Mouse (Mus musculus): Measurements from ENCODE around the gene Gnat1. TPM values are rescaled to one million over a fixed set of nuclear protein-coding genes. Genes with fewer than 3 reads are reported as not detected.

The Gnat1 gene
- polyA plus RNA-seq, 1 experiment from 2014 or later = 1.2 TPM

- Histone ChIP-seq H3K9ac (ENCODE audit: low read length) (no peak overlapping the region), H3K27ac (ENCODE audit: low read length) (peak overlapping the region; percentile 83), H3K27me3 (ENCODE audit: control insufficient read depth, insufficient read depth, low read depth, low read length) (no peaks in the 10 kb centered on the region), H3K9me3 (ENCODE audit: control insufficient read depth, low read length) (no peaks in the 10 kb centered on the region), H3K4me3 (ENCODE audit: low read length) (no peak overlapping the region), H3K4me2 (ENCODE audit: low read depth, low read length) (no peak overlapping the region), H3K36me3 (ENCODE audit: control insufficient read depth, insufficient read depth, low read length) (peaks cover 2% of the 10 kb centered on the region), H3K4me1 (replicated peaks; ENCODE audit: control insufficient read depth, insufficient read depth, low read length) (peaks cover 62% of the 10 kb centered on the region)
- ATAC-seq (ENCODE audit: low read depth) = no peak
- 73% methylated on average over 12 of the region's 12 CpGs for WGBS
Observed at GRCm38 (mm10) chr9:107695441-107696105, 16.1 kb upstream of the Gnat1 start.

- no peak overlapping the region for H3K9ac ChIP-seq (ENCODE audit: low read length)
- no peak overlapping the region for H3K27ac ChIP-seq (ENCODE audit: low read length)
- no peaks in the 10 kb centered on the region for H3K27me3 ChIP-seq (ENCODE audit: control insufficient read depth, insufficient read depth, low read depth, low read length)
- H3K4me2 ChIP-seq (ENCODE audit: low read depth, low read length) = no peak overlapping the region
- peaks cover 2% of the 10 kb centered on the region for H3K36me3 ChIP-seq (ENCODE audit: control insufficient read depth, insufficient read depth, low read length)
- H3K4me3 ChIP-seq (ENCODE audit: low read length) = no peak overlapping the region
- H3K9me3 ChIP-seq (ENCODE audit: control insufficient read depth, low read length) = no peaks in the 10 kb centered on the region
- no peak for ATAC-seq (ENCODE audit: low read depth)
- H3K4me1 ChIP-seq (replicated peaks; ENCODE audit: control insufficient read depth, insufficient read depth, low read length) = peaks cover 53% of the 10 kb centered on the region
- WGBS = 55% methylated on average over 7 of the region's 7 CpGs
Observed at GRCm38 (mm10) chr9:107694627-107695026, 15.1 kb upstream of the Gnat1 start.

GRCm38 (mm10) chr9:107693433-107693987 lies 14.0 kb upstream of the Gnat1 start:
- no peaks in the 10 kb centered on the region for H3K27me3 ChIP-seq (ENCODE audit: control insufficient read depth, insufficient read depth, low read depth, low read length)
- no peak for ATAC-seq (ENCODE audit: low read depth)
- no peak overlapping the region for H3K9ac ChIP-seq (ENCODE audit: low read length)
- H3K4me1 ChIP-seq (replicated peaks; ENCODE audit: control insufficient read depth, insufficient read depth, low read length) = peaks cover 42% of the 10 kb centered on the region
- WGBS = 65% methylated on average over 4 of the region's 4 CpGs
- no peak overlapping the region for H3K4me2 ChIP-seq (ENCODE audit: low read depth, low read length)
- peaks cover 2% of the 10 kb centered on the region for H3K36me3 ChIP-seq (ENCODE audit: control insufficient read depth, insufficient read depth, low read length)
- H3K27ac ChIP-seq (ENCODE audit: low read length) = no peak overlapping the region
- no peaks in the 10 kb centered on the region for H3K9me3 ChIP-seq (ENCODE audit: control insufficient read depth, low read length)
- no peak overlapping the region for H3K4me3 ChIP-seq (ENCODE audit: low read length)

- 67% methylated on average over 5 of the region's 5 CpGs for WGBS
- no peak for ATAC-seq (ENCODE audit: low read depth)
Observed at GRCm38 (mm10) chr9:107692785-107693184, 13.3 kb upstream of the Gnat1 start.

GRCm38 (mm10) chr9:107690391-107690790 lies 10.9 kb upstream of the Gnat1 start:
- WGBS = 76% methylated on average over 8 of the region's 8 CpGs
- no peak overlapping the region for H3K4me3 ChIP-seq (ENCODE audit: low read length)
- H3K27ac ChIP-seq (ENCODE audit: low read length) = no peak overlapping the region
- no peak overlapping the region for H3K9ac ChIP-seq (ENCODE audit: low read length)
- H3K27me3 ChIP-seq (ENCODE audit: control insufficient read depth, insufficient read depth, low read depth, low read length) = no peaks in the 10 kb centered on the region
- H3K9me3 ChIP-seq (ENCODE audit: control insufficient read depth, low read length) = no peaks in the 10 kb centered on the region
- no peak overlapping the region for H3K4me2 ChIP-seq (ENCODE audit: low read depth, low read length)
- no peak for ATAC-seq (ENCODE audit: low read depth)
- H3K4me1 ChIP-seq (replicated peaks; ENCODE audit: control insufficient read depth, insufficient read depth, low read length) = peaks cover 13% of the 10 kb centered on the region
- H3K36me3 ChIP-seq (ENCODE audit: control insufficient read depth, insufficient read depth, low read length) = peaks cover 9% of the 10 kb centered on the region

More at GRCm38 (mm10) chr9:107692785-107693184, 13.3 kb upstream of the Gnat1 start:
- Histone ChIP-seq H3K9me3 (ENCODE audit: control insufficient read depth, low read length) (no peaks in the 10 kb centered on the region), H3K4me1 (replicated peaks; ENCODE audit: control insufficient read depth, insufficient read depth, low read length) (peaks cover 35% of the 10 kb centered on the region), H3K27me3 (ENCODE audit: control insufficient read depth, insufficient read depth, low read depth, low read length) (no peaks in the 10 kb centered on the region), H3K9ac (ENCODE audit: low read length) (no peak overlapping the region), H3K4me3 (ENCODE audit: low read length) (no peak overlapping the region), H3K36me3 (ENCODE audit: control insufficient read depth, insufficient read depth, low read length) (peaks cover 6% of the 10 kb centered on the region), H3K27ac (ENCODE audit: low read length) (no peak overlapping the region), H3K4me2 (ENCODE audit: low read depth, low read length) (no peak overlapping the region)

GRCm38 (mm10) chr9:107688939-107689338 lies 9.4 kb upstream of the Gnat1 start:
- H3K36me3 ChIP-seq (ENCODE audit: control insufficient read depth, insufficient read depth, low read length) = peaks cover 12% of the 10 kb centered on the region
- WGBS = 65% methylated on average over 7 of the region's 7 CpGs

GRCm38 (mm10) chr9:107688415-107688814 lies 8.9 kb upstream of the Gnat1 start:
- H3K4me2 ChIP-seq (ENCODE audit: low read depth, low read length) = no peak overlapping the region
- peaks cover 17% of the 10 kb centered on the region for H3K36me3 ChIP-seq (ENCODE audit: control insufficient read depth, insufficient read depth, low read length)
- H3K4me1 ChIP-seq (replicated peaks; ENCODE audit: control insufficient read depth, insufficient read depth, low read length) = peaks cover 6% of the 10 kb centered on the region; the same call in 1 of the 2 replicates
- no peaks in the 10 kb centered on the region for H3K9me3 ChIP-seq (ENCODE audit: control insufficient read depth, low read length)
- H3K9ac ChIP-seq (ENCODE audit: low read length) = no peak overlapping the region
- H3K27ac ChIP-seq (ENCODE audit: low read length) = no peak overlapping the region
- ATAC-seq (ENCODE audit: low read depth) = no peak
- H3K4me3 ChIP-seq (ENCODE audit: low read length) = no peak overlapping the region
- 81% methylated on average over 5 of the region's 5 CpGs for WGBS
- H3K27me3 ChIP-seq (ENCODE audit: control insufficient read depth, insufficient read depth, low read depth, low read length) = no peaks in the 10 kb centered on the region

More at GRCm38 (mm10) chr9:107688939-107689338, 9.4 kb upstream of the Gnat1 start:
- ATAC-seq (ENCODE audit: low read depth) = no peak
- Histone ChIP-seq H3K27ac (ENCODE audit: low read length) (no peak overlapping the region), H3K4me3 (ENCODE audit: low read length) (no peak overlapping the region), H3K9me3 (ENCODE audit: control insufficient read depth, low read length) (no peaks in the 10 kb centered on the region), H3K4me2 (ENCODE audit: low read depth, low read length) (no peak overlapping the region), H3K9ac (ENCODE audit: low read length) (no peak overlapping the region), H3K27me3 (ENCODE audit: control insufficient read depth, insufficient read depth, low read depth, low read length) (no peaks in the 10 kb centered on the region), H3K4me1 (replicated peaks; ENCODE audit: control insufficient read depth, insufficient read depth, low read length) (peaks cover 6% of the 10 kb centered on the region; the same call in 1 of the 2 replicates)

GRCm38 (mm10) chr9:107685231-107685981 lies 5.9 kb upstream of the Gnat1 start:
- no peak overlapping the region for H3K4me3 ChIP-seq (ENCODE audit: low read length)
- 39% methylated on average over 17 of the region's 17 CpGs for WGBS
- peak; percentile 73 for ATAC-seq (ENCODE audit: low read depth)
- no peak overlapping the region for H3K9ac ChIP-seq (ENCODE audit: low read length)
- no peaks in the 10 kb centered on the region for H3K9me3 ChIP-seq (ENCODE audit: control insufficient read depth, low read length)
- no peak overlapping the region for H3K27ac ChIP-seq (ENCODE audit: low read length)
- no peaks in the 10 kb centered on the region for H3K27me3 ChIP-seq (ENCODE audit: control insufficient read depth, insufficient read depth, low read depth, low read length)
- H3K36me3 ChIP-seq (ENCODE audit: control insufficient read depth, insufficient read depth, low read length) = peaks cover 17% of the 10 kb centered on the region
- H3K4me2 ChIP-seq (ENCODE audit: low read depth, low read length) = no peak overlapping the region
- H3K4me1 ChIP-seq (replicated peaks; ENCODE audit: control insufficient read depth, insufficient read depth, low read length) = peaks cover 3% of the 10 kb centered on the region; the same call in 1 of the 2 replicates

GRCm38 (mm10) chr9:107682405-107682804 lies 2.9 kb upstream of the Gnat1 start:
- no peak overlapping the region for H3K27ac ChIP-seq (ENCODE audit: low read length)
- no peaks in the 10 kb centered on the region for H3K9me3 ChIP-seq (ENCODE audit: control insufficient read depth, low read length)
- 61% methylated on average over 20 of the region's 20 CpGs for WGBS
- H3K4me3 ChIP-seq (ENCODE audit: low read length) = no peak overlapping the region
- peaks cover 10% of the 10 kb centered on the region; the same call in 1 of the 2 replicates for H3K36me3 ChIP-seq (ENCODE audit: control insufficient read depth, insufficient read depth, low read length)
- no peak overlapping the region for H3K9ac ChIP-seq (ENCODE audit: low read length)
- peak; percentile 33 for ATAC-seq (ENCODE audit: low read depth)
- no peak overlapping the region for H3K4me2 ChIP-seq (ENCODE audit: low read depth, low read length)
- H3K27me3 ChIP-seq (ENCODE audit: control insufficient read depth, insufficient read depth, low read depth, low read length) = peaks cover 4% of the 10 kb centered on the region
- peaks cover 4% of the 10 kb centered on the region for H3K4me1 ChIP-seq (replicated peaks; ENCODE audit: control insufficient read depth, insufficient read depth, low read length)

Measured in lung, embryonic 16.5 days (tissue).